Mouse (Mus musculus): ENCODE data around the gene Edil3. TPM values are rescaled to one million over a fixed set of nuclear protein-coding genes. Genes with fewer than 3 reads are reported as not detected.

The Edil3 gene
- total and polyA plus RNA-seq, 2 experiments: under 0.01 TPM; not detected in 1

- WGBS: 54% methylated on average over 4 of the region's 4 CpGs
- Histone ChIP-seq H3K27ac (replicated peaks; ENCODE audit: insufficient read depth, low read depth, low read length) (no peak overlapping the region), H3K27me3 (ENCODE audit: control insufficient read depth, insufficient read depth, low read length) (no peaks in the 10 kb centered on the region), H3K36me3 (ENCODE audit: control insufficient read depth, insufficient read depth, low read length) (no peaks in the 10 kb centered on the region), H3K4me1 (ENCODE audit: control insufficient read depth, insufficient read depth, low read length) (no peaks in the 10 kb centered on the region), H3K79me2 (ENCODE audit: control insufficient read depth, insufficient read depth, low read length) (no peaks in the 10 kb centered on the region), H3K4me3 (ENCODE audit: insufficient read depth, low read depth, low read length) (no peak overlapping the region), H3K9ac (ENCODE audit: low read depth, low read length) (no peak overlapping the region)
- DNase-seq (ENCODE audit: extremely low read depth, low read depth, low spot score): no peak
- no peak for TF ChIP-seq CTCF (IDR thresholded peaks at IDR 0.05; ENCODE audit: low read depth, low read length)
- TF ChIP-seq POLR2A (IDR thresholded peaks at IDR 0.05; ENCODE audit: extremely low read depth, insufficient read depth, low read length): no peak
Measured at GRCm38 (mm10) chr13:89288201-89288600, 466.9 kb downstream of the Edil3 start.

GRCm38 (mm10) chr13:89321155-89321554 lies 499.9 kb downstream of the Edil3 start:
- H3K27me3 ChIP-seq (ENCODE audit: control insufficient read depth, insufficient read depth, low read length): no peaks in the 10 kb centered on the region
- no peaks in the 10 kb centered on the region for H3K36me3 ChIP-seq (ENCODE audit: control insufficient read depth, insufficient read depth, low read length)
- H3K4me3 ChIP-seq (ENCODE audit: insufficient read depth, low read depth, low read length): no peak overlapping the region
- H3K9ac ChIP-seq (ENCODE audit: low read depth, low read length): no peak overlapping the region
- no peaks in the 10 kb centered on the region for H3K4me1 ChIP-seq (ENCODE audit: control insufficient read depth, insufficient read depth, low read length)
- WGBS: 64% methylated on average over 1 of the region's 1 CpGs
- TF ChIP-seq CTCF (IDR thresholded peaks at IDR 0.05; ENCODE audit: low read depth, low read length) (no peak), POLR2A (IDR thresholded peaks at IDR 0.05; ENCODE audit: extremely low read depth, insufficient read depth, low read length) (no peak)
- no peak for DNase-seq (ENCODE audit: extremely low read depth, low read depth, low spot score)
- H3K79me2 ChIP-seq (ENCODE audit: control insufficient read depth, insufficient read depth, low read length): no peaks in the 10 kb centered on the region
- H3K27ac ChIP-seq (replicated peaks; ENCODE audit: insufficient read depth, low read depth, low read length): no peak overlapping the region

- 80% methylated on average over 2 of the region's 2 CpGs for WGBS
- no peak overlapping the region for H3K4me3 ChIP-seq (ENCODE audit: insufficient read depth, low read depth, low read length)
- no peaks in the 10 kb centered on the region for H3K79me2 ChIP-seq (ENCODE audit: control insufficient read depth, insufficient read depth, low read length)
- no peak for DNase-seq (ENCODE audit: extremely low read depth, low read depth, low spot score)
- TF ChIP-seq CTCF (IDR thresholded peaks at IDR 0.05; ENCODE audit: low read depth, low read length) (no peak), POLR2A (IDR thresholded peaks at IDR 0.05; ENCODE audit: extremely low read depth, insufficient read depth, low read length) (no peak)
- no peaks in the 10 kb centered on the region for H3K27me3 ChIP-seq (ENCODE audit: control insufficient read depth, insufficient read depth, low read length)
- H3K9ac ChIP-seq (ENCODE audit: low read depth, low read length): no peak overlapping the region
- H3K36me3 ChIP-seq (ENCODE audit: control insufficient read depth, insufficient read depth, low read length): no peaks in the 10 kb centered on the region
- no peaks in the 10 kb centered on the region for H3K4me1 ChIP-seq (ENCODE audit: control insufficient read depth, insufficient read depth, low read length)
- no peak overlapping the region for H3K27ac ChIP-seq (replicated peaks; ENCODE audit: insufficient read depth, low read depth, low read length)
Measured at GRCm38 (mm10) chr13:89324282-89324681, 503.0 kb downstream of the Edil3 start.

- Histone ChIP-seq H3K27me3 (ENCODE audit: control insufficient read depth, insufficient read depth, low read length) (no peaks in the 10 kb centered on the region), H3K4me1 (ENCODE audit: control insufficient read depth, insufficient read depth, low read length) (no peaks in the 10 kb centered on the region), H3K79me2 (ENCODE audit: control insufficient read depth, insufficient read depth, low read length) (no peaks in the 10 kb centered on the region), H3K4me3 (ENCODE audit: insufficient read depth, low read depth, low read length) (no peak overlapping the region), H3K27ac (replicated peaks; ENCODE audit: insufficient read depth, low read depth, low read length) (no peak overlapping the region), H3K9ac (ENCODE audit: low read depth, low read length) (no peak overlapping the region), H3K36me3 (ENCODE audit: control insufficient read depth, insufficient read depth, low read length) (no peaks in the 10 kb centered on the region)
- TF ChIP-seq POLR2A (IDR thresholded peaks at IDR 0.05; ENCODE audit: extremely low read depth, insufficient read depth, low read length) (no peak), CTCF (IDR thresholded peaks at IDR 0.05; ENCODE audit: low read depth, low read length) (no peak)
- no peak for DNase-seq (ENCODE audit: extremely low read depth, low read depth, low spot score)
- 62% methylated on average over 1 of the region's 1 CpGs for WGBS
Measured at GRCm38 (mm10) chr13:89334494-89334893, 513.2 kb downstream of the Edil3 start.

- TF ChIP-seq CTCF (IDR thresholded peaks at IDR 0.05; ENCODE audit: low read depth, low read length): no peak
- no peak for TF ChIP-seq POLR2A (IDR thresholded peaks at IDR 0.05; ENCODE audit: extremely low read depth, insufficient read depth, low read length)
- Histone ChIP-seq H3K36me3 (ENCODE audit: control insufficient read depth, insufficient read depth, low read length) (no peaks in the 10 kb centered on the region), H3K79me2 (ENCODE audit: control insufficient read depth, insufficient read depth, low read length) (no peaks in the 10 kb centered on the region), H3K27me3 (ENCODE audit: control insufficient read depth, insufficient read depth, low read length) (no peaks in the 10 kb centered on the region), H3K27ac (replicated peaks; ENCODE audit: insufficient read depth, low read depth, low read length) (no peak overlapping the region), H3K4me3 (ENCODE audit: insufficient read depth, low read depth, low read length) (no peak overlapping the region), H3K4me1 (ENCODE audit: control insufficient read depth, insufficient read depth, low read length) (no peaks in the 10 kb centered on the region), H3K9ac (ENCODE audit: low read depth, low read length) (no peak overlapping the region)
- DNase-seq (ENCODE audit: extremely low read depth, low read depth, low spot score): no peak
- 30% methylated on average over 7 of the region's 7 CpGs for WGBS
Measured at GRCm38 (mm10) chr13:89335908-89336579, 514.8 kb downstream of the Edil3 start.

- Histone ChIP-seq H3K27ac (replicated peaks; ENCODE audit: insufficient read depth, low read depth, low read length) (no peak overlapping the region), H3K9ac (ENCODE audit: low read depth, low read length) (no peak overlapping the region), H3K36me3 (ENCODE audit: control insufficient read depth, insufficient read depth, low read length) (no peaks in the 10 kb centered on the region), H3K4me3 (ENCODE audit: insufficient read depth, low read depth, low read length) (no peak overlapping the region), H3K79me2 (ENCODE audit: control insufficient read depth, insufficient read depth, low read length) (no peaks in the 10 kb centered on the region), H3K27me3 (ENCODE audit: control insufficient read depth, insufficient read depth, low read length) (no peaks in the 10 kb centered on the region), H3K4me1 (ENCODE audit: control insufficient read depth, insufficient read depth, low read length) (no peaks in the 10 kb centered on the region)
- no peak for TF ChIP-seq CTCF (IDR thresholded peaks at IDR 0.05; ENCODE audit: low read depth, low read length)
- WGBS: 75% methylated on average over 4 of the region's 4 CpGs
- no peak for DNase-seq (ENCODE audit: extremely low read depth, low read depth, low spot score)
Measured at GRCm38 (mm10) chr13:89339055-89339454, 517.8 kb downstream of the Edil3 start.

Data from liver, adult 2 months (tissue).